Mouse (Mus musculus) G1E (cell line): ENCODE data around the gene Tbl3. TPM values are rescaled to one million over a fixed set of nuclear protein-coding genes. Genes with fewer than 3 reads are reported as not detected.
A peak's percentile ranks its signal among the peaks of the same experiment; 100 is the strongest.

Experiments used
- ATAC-seq: 2 replicates; pipeline ENCODE4 v1.8.0; 2016; ENCODE audit warnings: mild to moderate bottlenecking; ENCODE audit not compliant: insufficient number of reproducible peaks, poor library complexity, low FRiP score, severe bottlenecking; ENCODE audit errors: extremely low read depth
- DNase-seq: peaks from one replicate; pipeline ENCODE4 v3.0.0; 2012; ENCODE audit warnings: low spot score
- H3K27me3 ChIP-seq: 2 replicates; pipeline ENCODE4 v1.6.1; 2012; ENCODE audit warnings: mild to moderate bottlenecking, low read length, inconsistent platforms; ENCODE audit not compliant: insufficient read depth
- H3K36me3 ChIP-seq: replicated peaks from 2 replicates; pipeline ENCODE3; 2012; ENCODE audit warnings: mild to moderate bottlenecking, inconsistent platforms
- H3K4me1 ChIP-seq: 2 replicates; pipeline ENCODE4 v1.6.1; 2012; ENCODE audit warnings: low read depth, low read length, inconsistent platforms, mixed read lengths; ENCODE audit not compliant: insufficient read depth
- H3K4me3 ChIP-seq: 2 replicates; pipeline ENCODE4 v1.5.1; 2012; ENCODE audit warnings: low read depth, mild to moderate bottlenecking, inconsistent platforms, low read length, moderate library complexity, mixed read lengths
- H3K9me3 ChIP-seq: replicated peaks from 2 replicates; pipeline ENCODE4 v1.6.1; 2012; ENCODE audit warnings: inconsistent platforms
- CTCF ChIP-seq: IDR thresholded peaks from 2 replicates; pipeline ENCODE4 v1.5.1; 2012; ENCODE audit warnings: low read depth, low read length, inconsistent platforms, mixed read lengths
- GATA1 ChIP-seq: IDR thresholded peaks from 2 replicates; pipeline ENCODE4 v1.6.1; 2012; ENCODE audit warnings: borderline replicate concordance, low read length, inconsistent platforms, mixed read lengths
- GATA2 ChIP-seq: IDR thresholded peaks from 2 replicates; pipeline ENCODE4 v1.6.1; 2012; ENCODE audit warnings: low read depth, low read length, inconsistent platforms, borderline replicate concordance
- POLR2AphosphoS5 ChIP-seq: IDR thresholded peaks from 2 replicates; pipeline ENCODE4 v1.6.1; 2012; ENCODE audit warnings: low read depth, low read length, inconsistent platforms; ENCODE audit not compliant: insufficient replicate concordance
- TAL1 ChIP-seq: conservative IDR thresholded peaks from 2 replicates; pipeline ENCODE4 v1.6.1; 2012; ENCODE audit warnings: low read depth, low read length, inconsistent platforms, mixed read lengths
- polyA plus RNA-seq: library from polyadenylated mRNA; stranded (reverse); fragments of >175 nt; gene quantifications from 2 replicates; pipeline ENCODE4 v1.2.3, GENCODE M21; 2012
- total RNA-seq, 2 experiments: library from RNA; stranded (forward) in 1 of 2; stranded (reverse) in 1 of 2; fragments of 200-1000 nt in 1 of 2; fragments of >200 nt in 1 of 2; fragmentation: Nextera tagmentation in 1 of 2; gene quantifications; 2 replicates each; pipeline ENCODE4 v1.2.3; 2014 to 2017

Gene Tbl3
- total and polyA plus RNA-seq, 3 experiments: 9.2 to 27.7 (median 25.2) TPM

- Histone ChIP-seq H3K9me3 (no peaks in the 10 kb centered on the region), H3K4me3 (no peak overlapping the region), H3K27me3 (no peaks in the 10 kb centered on the region; the same call in 1 of the 2 replicates), H3K36me3 (peaks cover 80% of the 10 kb centered on the region), H3K4me1 (peaks cover 41% of the 10 kb centered on the region)
- DNase-seq (no peak), ATAC-seq (no peak)
- TF ChIP-seq CTCF: no peak
- TF ChIP-seq GATA1: no peak
- TF ChIP-seq POLR2AphosphoS5: no peak
Observed at GRCm38 (mm10) chr17:24701251-24701650, 6.2 kb downstream of the Tbl3 start.

GRCm38 (mm10) chr17:24699473-24699872, 8.0 kb downstream of the Tbl3 start:
- DNase-seq (no peak), ATAC-seq (no peak)
- Histone ChIP-seq H3K4me1 (peaks cover 36% of the 10 kb centered on the region), H3K4me3 (no peak overlapping the region), H3K9me3 (no peaks in the 10 kb centered on the region), H3K36me3 (peaks cover 66% of the 10 kb centered on the region), H3K27me3 (no peaks in the 10 kb centered on the region; the same call in 1 of the 2 replicates)
- TF ChIP-seq CTCF (no peak), GATA2 (no peak), TAL1 (no peak), GATA1 (no peak), POLR2AphosphoS5 (no peak)

GRCm38 (mm10) chr17:24698715-24699114, 8.7 kb downstream of the Tbl3 start:
- no peak for DNase-seq
- Histone ChIP-seq H3K9me3 (no peaks in the 10 kb centered on the region), H3K4me3 (no peak overlapping the region), H3K36me3 (peaks cover 64% of the 10 kb centered on the region), H3K4me1 (peaks cover 36% of the 10 kb centered on the region), H3K27me3 (no peaks in the 10 kb centered on the region; the same call in 1 of the 2 replicates)
- TF ChIP-seq GATA1 (no peak), TAL1 (no peak), POLR2AphosphoS5 (no peak), CTCF (no peak), GATA2 (no peak)
- no peak for ATAC-seq

GRCm38 (mm10) chr17:24697985-24698384, 9.5 kb downstream of the Tbl3 start:
- H3K27me3 ChIP-seq: no peaks in the 10 kb centered on the region; the same call in 1 of the 2 replicates
- peaks cover 39% of the 10 kb centered on the region for H3K4me1 ChIP-seq
- DNase-seq: no peak
- H3K9me3 ChIP-seq: no peaks in the 10 kb centered on the region
- peaks cover 62% of the 10 kb centered on the region for H3K36me3 ChIP-seq
- H3K4me3 ChIP-seq: no peak overlapping the region
- TF ChIP-seq CTCF (no peak), POLR2AphosphoS5 (no peak), GATA2 (no peak), TAL1 (no peak)
- no peak for ATAC-seq

GRCm38 (mm10) chr17:24696011-24696697, 11.3 kb downstream of the Tbl3 start, which contains the start of the genes Gfer and Noxo1:
Gfer (minus strand) TSS chr17:24696156.
Noxo1 (plus strand) TSS chr17:24696234.
- TF ChIP-seq POLR2AphosphoS5 (no peak), GATA2 (no peak), TAL1 (no peak), CTCF (no peak), GATA1 (no peak)
- DNase-seq (peak; percentile 94), ATAC-seq (peak; percentile 38)
- Histone ChIP-seq H3K9me3 (no peaks in the 10 kb centered on the region), H3K4me3 (peak within 1 kb of the TSS; percentile 79), H3K27me3 (no peaks in the 10 kb centered on the region; the same call in 1 of the 2 replicates), H3K4me1 (peaks cover 49% of the 10 kb centered on the region), H3K36me3 (peaks cover 56% of the 10 kb centered on the region)

- Histone ChIP-seq H3K36me3 (peaks cover 49% of the 10 kb centered on the region), H3K27me3 (peaks cover 2% of the 10 kb centered on the region; the same call in 1 of the 2 replicates), H3K4me3 (peak overlapping the region; percentile 79), H3K9me3 (no peaks in the 10 kb centered on the region), H3K4me1 (peaks cover 49% of the 10 kb centered on the region)
- TF ChIP-seq GATA1 (no peak), CTCF (no peak), GATA2 (no peak), TAL1 (no peak), POLR2AphosphoS5 (no peak)
- DNase-seq (no peak), ATAC-seq (no peak)
Observed at GRCm38 (mm10) chr17:24695326-24696010, 12.0 kb downstream of the Tbl3 start.
